Mouse (Mus musculus) embryonic facial prominence, embryonic 14.5 days (tissue): ENCODE data around the gene Mrgprb1. TPM values are rescaled to one million over a fixed set of nuclear protein-coding genes. Genes with fewer than 3 reads are reported as not detected.
"Not testable (repeated sequence)": the region's sequence is repeated elsewhere in the genome, so short reads cannot be mapped to it uniquely, and the experiment has no call there.

Source experiments
- ATAC-seq: fragments of 200-750 bp; cut with Nextera tagmentation; 2 replicates; pipeline ENCODE4 v1.8.0; 2017; ENCODE audit warnings: low read depth, moderate number of reproducible peaks, moderate TSS enrichment
- DNase-seq: peaks from one replicate; pipeline ENCODE4 v3.0.0-alpha.2; 2015; ENCODE audit warnings: low spot score
- H3K27ac ChIP-seq: fragments of 300-500 bp; sonication (generic); replicated peaks from 2 replicates; pipeline ENCODE4 v1.5.1; 2014; ENCODE audit warnings: low read depth, mild to moderate bottlenecking, low read length, moderate library complexity
- H3K27me3 ChIP-seq: fragments of 300-500 bp; sonication (generic); replicated peaks from 2 replicates; pipeline ENCODE4 v1.6.1; 2014; ENCODE audit warnings: low read length; ENCODE audit not compliant: control insufficient read depth, insufficient read depth
- H3K36me3 ChIP-seq: fragments of 300-500 bp; sonication (generic); 2 replicates; pipeline ENCODE4 v1.6.1; 2014; ENCODE audit warnings: low read length, mixed read lengths; ENCODE audit not compliant: control insufficient read depth, insufficient read depth
- H3K4me1 ChIP-seq: fragments of 300-500 bp; sonication (generic); 2 replicates; pipeline ENCODE4 v1.6.1; 2014; ENCODE audit warnings: antibody characterized with exemption, low read length; ENCODE audit not compliant: control insufficient read depth, insufficient read depth
- H3K4me2 ChIP-seq: fragments of 300-500 bp; sonication (generic); 2 replicates; pipeline ENCODE4 v1.6.1; 2014; ENCODE audit warnings: low read depth, mild to moderate bottlenecking, low read length, moderate library complexity, mixed read lengths
- H3K4me3 ChIP-seq: fragments of 300-500 bp; sonication (generic); 2 replicates; pipeline ENCODE4 v1.5.1; 2014; ENCODE audit warnings: low read depth, mild to moderate bottlenecking, low read length
- H3K9ac ChIP-seq: fragments of 300-500 bp; sonication (generic); 2 replicates; pipeline ENCODE4 v1.6.1; 2014; ENCODE audit warnings: low read depth, mild to moderate bottlenecking, low read length, moderate library complexity, mixed read lengths
- H3K9me3 ChIP-seq: fragments of 300-500 bp; sonication (generic); 2 replicates; pipeline ENCODE4 v1.6.1; 2016; ENCODE audit warnings: low read length; ENCODE audit not compliant: control insufficient read depth
- WGBS: fragments of 180-500 bp; shearing (Covaris S2); extraction: QIAGEN DNeasy Blood & Tissue Kit; methylation state at CpG from one replicate; pipeline ENCODE4 v1.1.7; 2014; 5-methylcytosine and 5-hydroxymethylcytosine counted together
- polyA plus RNA-seq: library from polyadenylated mRNA; unstranded; fragments of >200 nt; fragmentation: Nextera tagmentation; extraction: Ambion mirVana; gene quantifications from 2 replicates; pipeline ENCODE4 v1.2.1, GENCODE M21; 2014

The Mrgprb1 gene
- not detected in 2 replicates for polyA plus RNA-seq

GRCm38 (mm10) chr7:48456242-48456641 is at the start of gene Mrgprb1:
Gene Mrgprb1 (minus strand): TSS chr7:48456342.
- Histone ChIP-seq H3K36me3 (no peaks in the 10 kb centered on the region), H3K9me3 (0 out of 2 replicates have a peak, but pooled peaks cover 13% of the 10 kb centered on the region), H3K9ac (no peak within 1 kb of the TSS), H3K27ac (no peak within 1 kb of the TSS), H3K4me2 (no peak within 1 kb of the TSS), H3K4me1 (no peaks in the 10 kb centered on the region), H3K4me3 (no peak within 1 kb of the TSS), H3K27me3 (no peaks in the 10 kb centered on the region)
- no peak for DNase-seq
- WGBS: 72% methylated on average over 3 of the region's 3 CpGs
- no peak for ATAC-seq

- DNase-seq (no peak), ATAC-seq (no peak)
- no peaks in the 10 kb centered on the region for H3K36me3 ChIP-seq
- no peak within 1 kb of the TSS for H3K27ac ChIP-seq
- no peak within 1 kb of the TSS for H3K4me3 ChIP-seq
- H3K4me2 ChIP-seq: no peak within 1 kb of the TSS
- H3K4me1 ChIP-seq: no peaks in the 10 kb centered on the region
- no peaks in the 10 kb centered on the region for H3K27me3 ChIP-seq
- no peak within 1 kb of the TSS for H3K9ac ChIP-seq
- H3K9me3 ChIP-seq: peaks cover 10% of the 10 kb centered on the region; the same call in 1 of the 2 replicates
Observed at GRCm38 (mm10) chr7:48499221-48499620, 43.1 kb upstream of the Mrgprb1 start, which contains the start of gene Mrgprx2. Gene Mrgprx2 (minus strand): TSS chr7:48499321.

DNA sequence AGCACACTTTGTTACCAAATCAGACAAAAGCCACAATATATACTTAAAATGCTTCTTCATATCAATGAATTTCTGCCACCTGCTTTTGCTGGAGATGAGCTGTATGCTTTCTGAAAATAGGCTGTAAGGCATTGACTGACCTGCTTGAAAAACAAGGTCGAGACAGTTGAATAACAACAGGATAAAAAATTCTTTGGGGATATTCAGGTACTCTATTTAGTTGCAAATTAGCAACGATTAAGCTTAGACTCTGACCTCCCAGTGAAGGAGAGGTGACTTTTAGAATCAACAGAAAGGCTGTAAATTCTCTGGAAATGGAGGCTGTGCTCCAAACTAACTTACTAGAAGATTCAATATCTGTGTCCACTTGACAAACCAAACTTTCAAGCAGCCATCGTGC is 19.6 kb downstream of the Mrgprb1 start:
- Histone ChIP-seq H3K27ac (no peak overlapping the region), H3K9ac (no peak overlapping the region), H3K27me3 (no peaks in the 10 kb centered on the region), H3K36me3 (no peaks in the 10 kb centered on the region), H3K4me1 (no peaks in the 10 kb centered on the region), H3K4me2 (no peak overlapping the region), H3K9me3 (peaks cover 6% of the 10 kb centered on the region; the same call in 1 of the 2 replicates), H3K4me3 (no peak overlapping the region)
- ATAC-seq (no peak), DNase-seq (no peak)
- WGBS: 46% methylated on average over 3 of the region's 3 CpGs

DNA sequence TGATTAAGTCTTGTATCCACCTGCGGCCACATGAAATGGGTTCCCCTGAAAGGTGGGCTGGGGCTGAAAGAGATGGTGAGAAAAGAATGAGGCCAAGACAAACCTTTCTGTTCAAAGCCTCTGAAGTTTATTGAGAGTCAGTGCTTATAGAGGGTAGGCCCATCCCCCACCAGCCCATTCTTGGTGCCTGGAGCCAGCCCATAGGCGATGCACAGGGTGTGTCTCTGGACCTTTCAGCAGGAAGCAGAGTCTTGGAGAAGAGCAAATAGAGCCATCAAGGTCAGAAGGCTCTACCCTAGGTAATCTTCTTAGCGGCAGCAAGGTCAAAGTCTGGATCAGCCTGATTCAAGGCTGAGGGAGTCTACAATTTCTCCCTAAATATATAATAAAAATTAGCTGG is 20.2 kb downstream of the Mrgprb1 start:
- WGBS: 74% methylated on average over 3 of the region's 3 CpGs
- H3K27ac ChIP-seq, H3K36me3 ChIP-seq, H3K9ac ChIP-seq, H3K4me3 ChIP-seq, ATAC-seq, H3K27me3 ChIP-seq, DNase-seq, H3K4me1 ChIP-seq, H3K4me2 ChIP-seq, H3K9me3 ChIP-seq: not testable (repeated sequence)

Other genes starting within 250 kb of the Mrgprb1 start
- not detected in 2 replicates for gene Mrgprb8, start 67.8 kb downstream of the Mrgprb1 start, polyA plus RNA-seq
- gene Mrgprx2, start 43.0 kb upstream of the Mrgprb1 start, polyA plus RNA-seq: not detected in 2 replicates
- gene Mrgprb2, start 101.7 kb upstream of the Mrgprb1 start, polyA plus RNA-seq: not detected in 2 replicates
- gene Mrgprb3, start 187.5 kb upstream of the Mrgprb1 start, polyA plus RNA-seq: not detected in 2 replicates